Mouse (Mus musculus): ENCODE measurements at regions not wholly inside any gene's neighbourhood (a gene's known extent, or its start where the extent isn't known, plus 50 kb on each side); places are given as distances from the start of the nearest gene placed in this dataset.

- Histone ChIP-seq H3K27ac (ENCODE audit: low read depth, low read length) (no peak overlapping the region), H3K9me3 (ENCODE audit: control insufficient read depth, low read length) (no peaks in the 10 kb centered on the region), H3K4me1 (replicated peaks; ENCODE audit: control insufficient read depth, insufficient read depth, low read length) (no peaks in the 10 kb centered on the region), H3K4me3 (ENCODE audit: low read depth, low read length) (peak overlapping the region; percentile 59), H3K27me3 (ENCODE audit: control insufficient read depth, insufficient read depth, low read length) (no peaks in the 10 kb centered on the region), H3K9ac (ENCODE audit: low read length) (peak overlapping the region; percentile 64), H3K36me3 (ENCODE audit: control insufficient read depth, insufficient read depth, low read length) (no peaks in the 10 kb centered on the region), H3K4me2 (ENCODE audit: low read depth, low read length, severe bottlenecking) (peak overlapping the region; percentile 46)
- peak; percentile 81 for DNase-seq (ENCODE audit: low spot score)
- peak; percentile 89 for ATAC-seq (replicated peaks; ENCODE audit: low FRiP score)
- WGBS = 31% methylated on average over 34 of the region's 34 CpGs
These were observed 52.8 kb upstream of the Gramd1a start for GRCm38 (mm10) chr7:31208237-31209054.

- Histone ChIP-seq H3K36me3 (ENCODE audit: control insufficient read depth, insufficient read depth, low read length) (no peaks in the 10 kb centered on the region), H3K27ac (ENCODE audit: low read depth, low read length) (no peak overlapping the region), H3K9me3 (ENCODE audit: control insufficient read depth, low read length) (no peaks in the 10 kb centered on the region), H3K9ac (ENCODE audit: low read length) (no peak overlapping the region), H3K4me2 (ENCODE audit: low read depth, low read length, severe bottlenecking) (peak overlapping the region; percentile 31; the same call in 1 of the 2 replicates), H3K27me3 (ENCODE audit: control insufficient read depth, insufficient read depth, low read length) (no peaks in the 10 kb centered on the region), H3K4me3 (ENCODE audit: low read depth, low read length) (peak overlapping the region; percentile 59), H3K4me1 (replicated peaks; ENCODE audit: control insufficient read depth, insufficient read depth, low read length) (no peaks in the 10 kb centered on the region)
- ATAC-seq (replicated peaks; ENCODE audit: low FRiP score) = peak; percentile 57; the same call in 1 of the 2 replicates
- no peak for DNase-seq (ENCODE audit: low spot score)
- WGBS = 76% methylated on average over 13 of the region's 13 CpGs
These were observed 52.0 kb upstream of the Gramd1a start for GRCm38 (mm10) chr7:31207563-31208236.
